Mouse (Mus musculus) liver, embryonic 15.5 days (tissue): Measurements from ENCODE around the gene Wnt6. TPM values are rescaled to one million over a fixed set of nuclear protein-coding genes. Genes with fewer than 3 reads are reported as not detected.

ENCODE experiments used
- ATAC-seq: fragments of 200-750 bp; cut with Nextera tagmentation; 2 replicates; pipeline ENCODE4 v1.8.0; 2017; ENCODE audit warnings: moderate number of reproducible peaks, mild to moderate bottlenecking, moderate library complexity; ENCODE audit not compliant: insufficient read depth
- H3K27ac ChIP-seq: fragments of 300-500 bp; sonication (generic); replicated peaks from 2 replicates; pipeline ENCODE4 v1.5.1; 2015; ENCODE audit warnings: mild to moderate bottlenecking, inconsistent platforms
- H3K27me3 ChIP-seq: fragments of 300-500 bp; sonication (generic); 2 replicates; pipeline ENCODE4 v1.6.1; 2015; ENCODE audit warnings: mild to moderate bottlenecking, inconsistent platforms
- H3K36me3 ChIP-seq: fragments of 300-500 bp; sonication (generic); replicated peaks from 2 replicates; pipeline ENCODE4 v1.6.1; 2015; ENCODE audit warnings: moderate library complexity, mild to moderate bottlenecking, inconsistent platforms
- H3K4me1 ChIP-seq: fragments of 300-500 bp; sonication (generic); replicated peaks from 2 replicates; pipeline ENCODE4 v1.6.1; 2015; ENCODE audit warnings: inconsistent platforms
- H3K4me2 ChIP-seq: fragments of 300-500 bp; sonication (generic); 2 replicates; pipeline ENCODE4 v1.6.1; 2015; ENCODE audit warnings: moderate library complexity, mild to moderate bottlenecking, inconsistent platforms
- H3K4me3 ChIP-seq: fragments of 300-500 bp; sonication (generic); replicated peaks from 2 replicates; pipeline ENCODE4 v1.5.1; 2015; ENCODE audit warnings: mild to moderate bottlenecking, inconsistent platforms
- H3K9ac ChIP-seq: fragments of 300-500 bp; sonication (generic); 2 replicates; pipeline ENCODE4 v1.6.1; 2015; ENCODE audit warnings: moderate library complexity, mild to moderate bottlenecking, inconsistent platforms
- H3K9me3 ChIP-seq: fragments of 300-500 bp; sonication (generic); replicated peaks from 2 replicates; pipeline ENCODE4 v1.6.1; 2016; ENCODE audit warnings: inconsistent platforms
- WGBS: fragments of 180-500 bp; shearing (Covaris S2); methylation state at CpG from one replicate; pipeline ENCODE4 v1.1.7; 2015; ENCODE audit warnings: mixed read lengths; ENCODE audit not compliant: insufficient replicate concordance; 5-methylcytosine and 5-hydroxymethylcytosine counted together
- polyA plus RNA-seq: library from polyadenylated mRNA; unstranded; fragments of >200 nt; fragmentation: Nextera tagmentation; extraction: Ambion mirVana; gene quantifications from 2 replicates; pipeline ENCODE4 v1.2.1, GENCODE M21; 2015

The Wnt6 gene
- polyA plus RNA-seq, 1 experiment from 2014 or later, result 0.09 TPM

DNA sequence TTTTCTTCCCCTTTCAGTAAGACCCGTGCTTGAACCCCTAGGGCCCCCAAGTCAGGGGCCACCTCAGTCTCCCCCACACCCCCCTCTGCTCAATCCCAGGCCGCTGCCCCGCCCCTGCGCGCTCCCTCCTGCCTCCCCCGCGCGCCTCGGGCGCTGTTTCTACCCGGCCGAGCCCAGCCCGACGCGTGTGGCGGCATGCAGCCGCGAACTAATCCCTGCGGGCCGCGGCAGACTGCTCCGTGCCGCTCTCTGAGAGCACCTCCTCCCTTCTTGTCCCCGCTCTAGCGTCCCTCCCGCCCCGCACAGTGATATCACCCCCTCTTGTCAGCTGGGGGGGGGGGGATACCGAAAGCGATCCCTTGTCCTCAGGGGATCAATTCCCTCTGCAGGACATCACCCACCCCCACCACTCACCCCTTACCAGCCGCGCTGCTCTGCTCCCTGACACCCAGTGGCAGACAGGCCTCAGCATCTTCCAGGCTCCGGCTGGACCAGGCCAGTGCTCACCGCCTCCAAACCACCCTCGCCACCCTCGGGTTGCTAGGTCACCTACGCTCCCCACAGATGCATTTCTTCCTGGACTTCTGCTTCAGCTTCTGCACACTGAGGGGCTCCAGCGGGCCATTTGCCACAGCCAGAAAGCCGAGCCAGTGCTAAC is 22.9 kb downstream of the Wnt6 start:
- Histone ChIP-seq H3K4me2 (no peak overlapping the region), H3K9ac (no peak overlapping the region), H3K4me3 (no peak overlapping the region), H3K27ac (no peak overlapping the region), H3K4me1 (no peaks in the 10 kb centered on the region), H3K36me3 (no peaks in the 10 kb centered on the region), H3K9me3 (no peaks in the 10 kb centered on the region), H3K27me3 (peaks cover 100% of the 10 kb centered on the region)
- no peak for ATAC-seq
- WGBS, result 1% methylated on average over 38 of the region's 38 CpGs

DNA sequence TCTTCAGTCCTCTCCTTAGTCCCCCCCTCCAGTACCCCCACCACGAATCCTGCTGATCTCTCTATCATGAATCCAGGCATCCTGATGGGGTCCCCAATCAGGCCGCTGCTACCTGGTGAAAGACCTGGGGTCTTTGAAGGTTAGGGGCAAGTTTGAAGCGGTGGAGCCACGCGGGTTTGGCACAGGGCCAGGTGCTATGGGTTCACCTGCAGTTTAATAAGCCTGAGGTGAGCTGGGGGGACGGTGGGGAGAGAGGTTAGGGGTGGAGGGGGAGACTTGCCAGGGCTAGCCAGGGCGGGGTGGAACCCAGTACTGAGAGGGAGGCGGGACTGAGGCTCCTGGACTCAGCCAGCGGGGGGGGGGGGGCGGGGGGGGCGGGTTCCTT is 23.4 kb downstream of the Wnt6 start:
- H3K4me1 ChIP-seq, result no peaks in the 10 kb centered on the region
- 1% methylated on average over 10 of the region's 11 CpGs for WGBS
- no peak overlapping the region for H3K4me3 ChIP-seq
- peaks cover 100% of the 10 kb centered on the region for H3K27me3 ChIP-seq
- no peak for ATAC-seq
- H3K9me3 ChIP-seq, result no peaks in the 10 kb centered on the region
- H3K9ac ChIP-seq, result no peak overlapping the region
- H3K27ac ChIP-seq, result no peak overlapping the region
- no peak overlapping the region for H3K4me2 ChIP-seq
- no peaks in the 10 kb centered on the region for H3K36me3 ChIP-seq

DNA sequence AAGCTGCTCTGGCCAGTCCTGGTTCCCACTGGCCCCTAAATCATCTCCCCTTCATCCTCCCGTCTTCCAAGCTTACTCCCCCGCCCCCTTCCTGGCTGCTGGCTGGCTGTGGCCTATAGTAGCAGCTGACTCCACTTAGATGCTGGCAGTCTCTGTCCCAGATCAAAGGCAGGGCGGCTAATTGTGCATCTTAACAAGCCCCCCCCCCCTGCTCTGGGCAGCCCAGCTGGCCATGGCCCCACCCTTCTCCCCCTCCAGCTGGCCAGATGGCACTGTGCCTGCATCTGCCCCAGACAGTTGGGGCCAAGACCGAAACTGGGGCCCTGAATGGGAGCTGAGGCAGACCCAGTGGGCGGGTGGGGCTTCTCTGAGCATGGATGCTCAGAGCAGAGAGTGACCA is 25.8 kb downstream of the Wnt6 start:
- Histone ChIP-seq H3K36me3 (no peaks in the 10 kb centered on the region), H3K9me3 (no peaks in the 10 kb centered on the region), H3K9ac (no peak overlapping the region), H3K4me1 (0 out of 2 replicates have a peak, but pooled peaks cover 6% of the 10 kb centered on the region), H3K4me3 (no peak overlapping the region), H3K27ac (no peak overlapping the region), H3K27me3 (peaks cover 100% of the 10 kb centered on the region), H3K4me2 (no peak overlapping the region)
- no peak for ATAC-seq
- WGBS, result 21% methylated on average over 5 of the region's 5 CpGs

DNA sequence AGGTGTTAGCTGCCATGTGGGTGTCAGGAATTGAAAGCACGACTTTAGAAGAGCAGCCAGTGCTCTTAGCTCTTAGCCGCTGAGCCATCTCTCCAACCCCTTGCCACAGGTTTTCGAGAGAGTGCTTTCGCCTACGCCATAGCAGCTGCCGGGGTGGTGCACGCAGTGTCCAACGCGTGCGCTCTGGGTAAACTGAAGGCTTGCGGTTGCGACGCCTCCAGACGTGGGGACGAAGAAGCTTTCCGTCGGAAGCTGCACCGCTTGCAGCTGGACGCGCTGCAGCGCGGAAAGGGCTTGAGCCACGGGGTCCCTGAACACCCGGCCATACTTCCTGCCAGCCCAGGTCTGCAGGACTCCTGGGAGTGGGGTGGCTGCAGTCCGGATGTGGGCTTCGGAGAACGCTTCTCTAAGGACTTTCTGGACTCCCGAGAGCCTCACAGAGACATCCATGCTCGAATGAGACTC is 28.8 kb downstream of the Wnt6 start:
- H3K9ac ChIP-seq, result no peak overlapping the region
- ATAC-seq, result no peak
- under 1% methylated on average over 29 of the region's 29 CpGs for WGBS
- H3K36me3 ChIP-seq, result no peaks in the 10 kb centered on the region
- H3K9me3 ChIP-seq, result no peaks in the 10 kb centered on the region
- H3K27me3 ChIP-seq, result peaks cover 100% of the 10 kb centered on the region
- H3K4me1 ChIP-seq, result peaks cover 15% of the 10 kb centered on the region; the same call in 1 of the 2 replicates
- H3K27ac ChIP-seq, result no peak overlapping the region
- no peak overlapping the region; the same call in 1 of the 2 replicates for H3K4me3 ChIP-seq
- H3K4me2 ChIP-seq, result no peak overlapping the region; the same call in 1 of the 2 replicates

DNA sequence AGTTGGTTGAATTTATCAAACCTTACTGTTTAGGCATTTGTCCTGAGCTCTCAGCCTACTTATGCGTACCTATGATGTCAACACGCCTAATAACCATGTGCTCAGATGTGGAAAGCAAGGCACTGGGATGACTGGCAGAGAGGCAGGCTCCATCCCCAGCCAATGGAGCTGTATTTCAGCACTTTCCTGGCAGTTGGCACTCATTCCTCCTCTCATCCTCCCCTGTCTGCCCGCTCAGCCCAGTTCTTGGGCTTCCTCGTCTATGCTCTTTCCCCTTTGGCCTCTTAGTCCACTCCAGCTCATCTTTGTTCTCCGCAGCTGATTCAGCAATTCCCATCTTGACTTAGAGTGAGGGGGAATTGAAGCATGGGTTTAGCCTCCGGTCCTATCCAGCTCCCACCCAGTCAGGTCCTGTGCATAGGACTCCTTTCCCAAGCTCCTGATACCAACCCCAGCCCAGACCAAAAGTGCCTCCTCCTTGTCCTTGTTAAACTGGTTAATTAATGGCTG is 30.0 kb downstream of the Wnt6 start:
- H3K27me3 ChIP-seq, result peaks cover 100% of the 10 kb centered on the region
- no peak overlapping the region for H3K27ac ChIP-seq
- peaks cover 15% of the 10 kb centered on the region; the same call in 1 of the 2 replicates for H3K4me1 ChIP-seq
- no peaks in the 10 kb centered on the region for H3K9me3 ChIP-seq
- no peak overlapping the region for H3K4me2 ChIP-seq
- ATAC-seq, result no peak
- no peak overlapping the region for H3K4me3 ChIP-seq
- H3K9ac ChIP-seq, result no peak overlapping the region
- WGBS, result 32% methylated on average over 6 of the region's 6 CpGs
- no peaks in the 10 kb centered on the region for H3K36me3 ChIP-seq

DNA sequence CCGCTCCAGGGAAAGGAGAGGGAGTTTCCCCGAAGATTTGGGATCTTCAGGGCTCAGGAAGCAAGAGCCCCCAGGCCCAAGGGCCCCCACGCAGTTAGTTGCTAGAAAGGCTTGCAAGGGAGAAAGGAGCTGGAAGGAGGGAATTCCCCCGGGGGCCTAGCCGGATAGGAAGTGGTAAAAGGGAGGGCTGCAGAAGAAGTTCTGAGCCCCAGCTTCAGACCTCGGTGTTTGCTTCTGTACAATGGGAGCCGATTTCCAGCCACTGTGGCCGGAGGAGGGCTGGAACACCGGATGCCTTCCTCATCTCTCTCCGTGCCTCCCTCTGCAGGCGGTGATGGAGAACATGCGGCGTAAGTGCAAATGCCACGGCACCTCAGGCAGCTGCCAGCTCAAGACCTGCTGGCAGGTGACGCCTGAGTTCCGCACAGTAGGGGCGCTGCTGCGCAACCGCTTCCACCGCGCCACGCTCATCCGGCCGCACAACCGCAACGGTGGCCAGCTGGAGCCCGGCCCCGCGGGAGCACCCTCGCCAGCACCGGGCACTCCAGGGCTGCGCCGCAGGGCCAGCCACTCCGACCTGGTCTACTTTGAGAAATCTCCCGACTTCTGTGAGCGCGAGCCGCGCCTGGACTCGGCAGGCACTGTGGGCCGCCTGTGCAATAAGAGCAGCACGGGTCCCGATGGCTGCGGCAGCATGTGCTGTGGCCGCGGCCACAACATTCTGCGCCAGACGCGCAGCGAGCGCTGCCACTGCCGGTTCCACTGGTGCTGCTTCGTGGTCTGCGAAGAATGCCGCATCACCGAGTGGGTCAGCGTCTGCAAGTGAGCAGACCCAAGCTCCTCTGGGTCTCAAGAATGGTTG is 31.3 kb downstream of the Wnt6 start:
- H3K27me3 ChIP-seq, result peaks cover 100% of the 10 kb centered on the region
- H3K9ac ChIP-seq, result no peak overlapping the region
- no peak for ATAC-seq
- H3K4me2 ChIP-seq, result peak overlapping the region; percentile 48
- H3K36me3 ChIP-seq, result no peaks in the 10 kb centered on the region
- H3K4me1 ChIP-seq, result peaks cover 25% of the 10 kb centered on the region
- H3K27ac ChIP-seq, result no peak overlapping the region
- peak overlapping the region; percentile 32 for H3K4me3 ChIP-seq
- 1% methylated on average over 57 of the region's 57 CpGs for WGBS
- no peaks in the 10 kb centered on the region for H3K9me3 ChIP-seq

DNA sequence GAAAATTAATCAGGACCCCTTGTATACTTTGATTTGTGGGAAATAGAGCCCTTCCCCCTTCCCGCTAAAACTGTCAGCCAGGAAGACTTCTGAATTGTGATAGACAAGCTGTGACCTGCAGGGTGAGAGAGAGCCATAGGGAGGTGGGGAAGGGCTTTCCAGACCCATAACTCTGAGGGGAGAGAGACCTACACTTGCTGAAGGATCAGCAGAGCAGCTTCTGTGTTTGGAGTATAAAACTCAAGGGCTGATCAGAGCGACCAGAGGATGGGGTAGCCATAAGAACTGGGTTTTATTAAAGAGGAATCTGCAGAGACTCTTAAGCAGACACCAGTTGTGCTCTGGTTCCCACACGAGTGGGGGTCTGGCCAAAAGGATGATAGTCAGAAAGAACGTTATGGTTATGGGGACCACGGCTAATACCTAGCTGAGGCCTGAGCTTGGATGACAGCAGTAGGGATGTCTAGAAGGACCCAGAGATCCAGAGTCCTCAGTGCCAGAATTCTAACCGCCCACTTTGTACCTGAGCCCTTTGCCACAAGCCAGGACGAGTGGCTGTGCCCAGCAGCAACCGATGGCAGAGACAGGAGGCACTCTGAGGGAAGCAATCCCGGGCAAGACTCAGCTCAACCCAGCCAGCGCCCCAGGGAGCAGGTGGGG is 32.6 kb downstream of the Wnt6 start:
- ATAC-seq, result no peak
- WGBS, result 5% methylated on average over 10 of the region's 10 CpGs
- no peak overlapping the region for H3K4me3 ChIP-seq
- H3K9me3 ChIP-seq, result no peaks in the 10 kb centered on the region
- no peak overlapping the region for H3K27ac ChIP-seq
- peaks cover 100% of the 10 kb centered on the region for H3K27me3 ChIP-seq
- H3K36me3 ChIP-seq, result no peaks in the 10 kb centered on the region
- no peak overlapping the region for H3K4me2 ChIP-seq
- H3K9ac ChIP-seq, result no peak overlapping the region
- H3K4me1 ChIP-seq, result peaks cover 26% of the 10 kb centered on the region

DNA sequence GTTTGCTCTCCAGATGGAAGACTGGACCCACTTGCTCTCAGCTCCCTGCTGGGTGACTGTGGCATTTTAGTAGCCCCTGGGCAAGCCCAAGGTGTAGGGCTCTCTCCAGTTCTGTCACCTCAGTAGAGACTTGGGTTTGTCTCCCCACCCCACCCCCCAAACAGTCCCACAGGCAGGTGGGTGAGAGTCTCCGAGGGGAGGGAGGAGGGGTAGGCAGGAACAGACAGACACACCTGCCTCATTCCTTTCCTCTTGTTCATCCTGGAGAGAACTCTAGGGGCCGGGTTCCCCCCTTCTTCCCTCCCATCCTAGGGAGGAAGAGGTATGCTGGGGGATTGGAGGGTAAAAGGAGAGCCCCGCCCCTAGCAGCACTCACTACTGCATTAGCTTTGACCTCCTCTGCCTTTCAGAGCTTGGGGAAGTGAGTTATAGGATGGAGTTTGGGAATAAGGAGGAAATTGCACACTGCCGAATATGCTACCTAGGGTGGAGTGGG is 33.7 kb downstream of the Wnt6 start:
- Histone ChIP-seq H3K4me3 (no peak overlapping the region), H3K27ac (no peak overlapping the region), H3K27me3 (peaks cover 100% of the 10 kb centered on the region), H3K4me2 (no peak overlapping the region), H3K4me1 (peaks cover 25% of the 10 kb centered on the region), H3K9me3 (no peaks in the 10 kb centered on the region), H3K36me3 (no peaks in the 10 kb centered on the region), H3K9ac (no peak overlapping the region)
- no peak for ATAC-seq
- WGBS, result 11% methylated on average over 4 of the region's 4 CpGs

DNA sequence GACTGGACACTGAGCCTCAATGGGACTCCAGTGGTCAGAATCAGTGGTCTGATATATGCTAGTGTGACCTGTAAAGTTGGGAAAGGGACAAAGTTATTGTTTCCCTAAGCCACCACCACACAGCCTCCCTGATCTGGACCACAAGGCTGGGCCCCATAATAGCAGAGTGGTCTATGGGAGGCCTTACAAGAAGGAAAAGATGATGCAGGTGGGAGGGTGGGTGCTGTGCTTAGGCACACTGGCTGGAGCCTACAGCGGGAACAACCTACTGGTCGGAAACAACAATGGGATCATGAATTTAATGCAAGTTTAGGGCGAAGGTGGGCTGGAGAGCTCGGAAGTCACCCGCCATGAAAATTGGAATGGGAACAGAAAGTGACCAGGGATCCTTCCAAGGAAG is 34.2 kb downstream of the Wnt6 start:
- no peak for ATAC-seq
- Histone ChIP-seq H3K27me3 (peaks cover 98% of the 10 kb centered on the region), H3K9me3 (no peaks in the 10 kb centered on the region), H3K9ac (no peak overlapping the region), H3K4me3 (no peak overlapping the region), H3K4me1 (peaks cover 21% of the 10 kb centered on the region), H3K4me2 (no peak overlapping the region), H3K27ac (no peak overlapping the region), H3K36me3 (no peaks in the 10 kb centered on the region)
- 6% methylated on average over 5 of the region's 5 CpGs for WGBS

DNA sequence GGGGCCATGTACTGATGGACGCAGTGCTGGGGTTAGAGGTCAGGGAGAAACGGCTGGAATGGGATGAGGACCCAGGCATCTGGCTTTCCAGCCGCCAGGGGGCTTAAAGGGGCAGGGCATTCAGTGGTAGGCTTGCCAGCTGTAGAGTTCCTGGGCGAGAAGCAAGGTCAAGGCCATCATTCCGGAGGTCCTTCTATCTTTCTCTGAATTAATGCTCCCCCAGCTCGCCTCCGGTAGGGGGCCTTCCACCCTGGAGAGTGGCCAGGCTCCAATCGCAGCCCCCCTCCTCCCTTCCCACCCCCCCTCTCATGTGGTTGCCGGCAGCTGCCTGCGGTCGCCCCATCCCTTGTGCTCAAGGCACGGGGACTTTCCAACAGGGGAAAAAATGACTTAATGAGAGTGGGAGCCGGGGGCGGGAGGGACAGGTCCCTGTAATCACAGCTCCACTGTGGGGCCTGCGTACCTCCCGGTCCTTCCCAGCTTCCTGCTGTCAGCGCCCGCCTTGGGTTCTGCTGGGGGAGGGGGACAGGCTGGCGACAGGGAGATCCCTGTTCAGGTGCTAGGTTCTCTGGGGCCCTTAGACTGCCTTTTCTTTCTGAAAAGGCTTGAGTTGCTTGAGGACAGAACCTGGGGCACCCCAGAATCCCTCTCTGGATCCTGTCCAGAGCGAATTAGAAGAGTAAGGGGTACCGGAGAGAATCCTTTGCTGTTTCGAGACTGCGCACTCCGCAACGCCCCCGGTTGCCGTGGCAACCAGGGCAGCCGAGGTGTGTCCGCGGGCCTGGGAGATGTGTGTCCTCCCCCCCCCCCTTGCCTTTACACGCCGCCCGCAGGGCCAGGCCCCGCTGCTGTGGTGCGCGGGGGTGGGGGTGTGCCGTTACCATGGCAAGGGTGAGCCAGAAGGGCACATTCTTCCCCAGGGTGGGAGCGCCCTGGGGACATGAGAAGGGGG is 34.9 kb downstream of the Wnt6 start:
- no peak overlapping the region for H3K9ac ChIP-seq
- H3K9me3 ChIP-seq, result no peaks in the 10 kb centered on the region
- ATAC-seq, result no peak
- H3K27ac ChIP-seq, result no peak overlapping the region
- H3K4me2 ChIP-seq, result no peak overlapping the region
- WGBS, result 2% methylated on average over 37 of the region's 38 CpGs
- no peak overlapping the region for H3K4me3 ChIP-seq
- H3K27me3 ChIP-seq, result peaks cover 98% of the 10 kb centered on the region
- H3K36me3 ChIP-seq, result no peaks in the 10 kb centered on the region
- H3K4me1 ChIP-seq, result peaks cover 20% of the 10 kb centered on the region
